Mouse (Mus musculus) ES-E14 (cell line): ENCODE measurements around the gene Plxdc2. TPM values are rescaled to one million over a fixed set of nuclear protein-coding genes. Genes with fewer than 3 reads are reported as not detected.

Experiments used
- DNase-seq: peaks from one replicate; pipeline ENCODE4 v3.0.0-alpha.2; 2013; ENCODE audit warnings: low read depth, low spot score
- H3K27ac ChIP-seq: 2 replicates; pipeline ENCODE4 v1.5.1; 2012; ENCODE audit warnings: low read depth, mild to moderate bottlenecking, low read length, moderate library complexity, mixed read lengths; ENCODE audit not compliant: poor library complexity, insufficient read depth, severe bottlenecking
- H3K36me3 ChIP-seq: 2 replicates; pipeline ENCODE4 v1.6.1; 2012; ENCODE audit warnings: mild to moderate bottlenecking, low read length, moderate library complexity, mixed read lengths; ENCODE audit not compliant: control insufficient read depth, poor library complexity, insufficient read depth, severe bottlenecking
- H3K4me1 ChIP-seq, 2 experiments: fragments of 150-350 bp in 1 of 2; sonication (generic) in 1 of 2; 2 replicates each; pipeline ENCODE4 v1.6.1; 2012; ENCODE audit warnings: low read length in 2 of 2, mild to moderate bottlenecking in 1 of 2, mixed read lengths in 1 of 2; ENCODE audit not compliant: control insufficient read depth in 2 of 2, insufficient read depth in 2 of 2, poor library complexity in 1 of 2
- H3K4me3 ChIP-seq, 2 experiments: fragments of 150-350 bp in 1 of 2; sonication (generic) in 1 of 2; 2 replicates each; pipeline ENCODE4 v1.5.1; 2012; ENCODE audit warnings: low read length in 2 of 2, low read depth in 1 of 2, mild to moderate bottlenecking in 1 of 2, mixed read lengths in 1 of 2; ENCODE audit not compliant: insufficient read depth in 1 of 2, poor library complexity in 1 of 2, severe bottlenecking in 1 of 2
- H3K9ac ChIP-seq: 2 replicates; pipeline ENCODE4 v1.6.1; 2012; ENCODE audit warnings: low read depth, mild to moderate bottlenecking, low read length, mixed read lengths; ENCODE audit not compliant: poor library complexity, insufficient read depth, severe bottlenecking
- H3K9me3 ChIP-seq: fragments of 150-350 bp; sonication (generic); 2 replicates; pipeline ENCODE4 v1.6.1; 2012; ENCODE audit warnings: low read depth, mild to moderate bottlenecking, low read length; ENCODE audit not compliant: control insufficient read depth, insufficient read depth
- CHD2 ChIP-seq: IDR thresholded peaks from 2 replicates; pipeline ENCODE4 v1.6.1; 2014; ENCODE audit warnings: mild to moderate bottlenecking, low read depth, low read length, inconsistent platforms
- HCFC1 ChIP-seq: IDR thresholded peaks from 2 replicates; pipeline ENCODE4 v1.6.1; 2012; ENCODE audit warnings: low read length, inconsistent platforms, borderline replicate concordance; ENCODE audit not compliant: insufficient read depth
- MAFK ChIP-seq: IDR thresholded peaks from 2 replicates; pipeline ENCODE4 v1.6.1; 2014; ENCODE audit warnings: mild to moderate bottlenecking, low read depth, low read length, inconsistent platforms; ENCODE audit not compliant: insufficient read depth
- ZC3H11A ChIP-seq: IDR thresholded peaks from 2 replicates; pipeline ENCODE4 v1.6.1; 2012; ENCODE audit warnings: low read depth, mild to moderate bottlenecking, inconsistent platforms, low read length, borderline replicate concordance
- ZNF384 ChIP-seq: IDR thresholded peaks from 2 replicates; pipeline ENCODE4 v1.6.1; 2012; ENCODE audit warnings: low read depth, low read length, inconsistent platforms
- in situ Hi-C, 2 experiments: fragments of 600-800 bp; cut with MboI; formaldehyde crosslinking; loops; one replicate each; pipeline ENCODE4 v1.15.1; 2025; ENCODE audit warnings: low sequenced_read_pairs in 2 of 2, inconsistent platforms in 1 of 2; ENCODE audit not compliant: unreplicated experiment in 2 of 2
- total RNA-seq: library from RNA; depleted of rRNA; stranded (reverse); fragments of 300-350 nt; gene quantifications from 2 replicates; pipeline ENCODE4 v1.2.3, GENCODE M21; 2012

Plxdc2 gene
- total RNA-seq, 1 experiment: 11.7 TPM

DNA sequence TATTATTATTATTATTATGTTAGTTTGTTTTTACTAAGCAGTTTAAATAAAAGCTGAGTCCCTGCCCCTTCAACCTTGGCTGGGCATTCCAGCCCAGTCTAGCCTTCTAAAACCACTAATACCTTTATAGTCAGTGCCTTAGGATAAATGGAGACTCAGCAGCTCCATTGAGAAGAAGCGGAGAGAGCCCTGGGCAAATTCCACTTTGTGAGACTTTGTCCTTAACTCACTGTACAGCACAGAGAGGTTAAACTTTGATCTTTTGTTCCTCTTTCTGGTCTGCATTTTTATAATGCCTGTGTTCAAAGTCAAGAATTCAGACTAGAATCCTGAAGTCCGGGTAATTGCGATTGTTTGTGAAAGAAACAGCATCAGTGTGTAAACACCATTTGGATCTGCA lies 41.4 kb downstream of the Plxdc2 start:
- H3K4me3 ChIP-seq: no peak overlapping the region
- H3K4me1 ChIP-seq: no peaks in the 10 kb centered on the region
- H3K27ac ChIP-seq: no peak overlapping the region
- H3K9me3 ChIP-seq: no peaks in the 10 kb centered on the region
- in situ Hi-C loops: no loop called here
- no peaks in the 10 kb centered on the region for H3K36me3 ChIP-seq
- DNase-seq: no peak
- TF ChIP-seq MAFK: no peak
- TF ChIP-seq ZNF384: no peak
- no peak for TF ChIP-seq HCFC1
- TF ChIP-seq CHD2: no peak
- no peak for TF ChIP-seq ZC3H11A
- no peak overlapping the region for H3K9ac ChIP-seq

GRCm38 (mm10) chr2:16398006-16398405 lies 41.9 kb downstream of the Plxdc2 start:
- no peaks in the 10 kb centered on the region for H3K4me1 ChIP-seq
- no peaks in the 10 kb centered on the region for H3K9me3 ChIP-seq
- TF ChIP-seq MAFK (no peak), ZC3H11A (no peak)
- DNase-seq: no peak
- no peaks in the 10 kb centered on the region for H3K36me3 ChIP-seq
- no peak overlapping the region for H3K4me3 ChIP-seq
- no peak overlapping the region for H3K27ac ChIP-seq
- in situ Hi-C loops: no loop called here
- H3K9ac ChIP-seq: no peak overlapping the region

DNA sequence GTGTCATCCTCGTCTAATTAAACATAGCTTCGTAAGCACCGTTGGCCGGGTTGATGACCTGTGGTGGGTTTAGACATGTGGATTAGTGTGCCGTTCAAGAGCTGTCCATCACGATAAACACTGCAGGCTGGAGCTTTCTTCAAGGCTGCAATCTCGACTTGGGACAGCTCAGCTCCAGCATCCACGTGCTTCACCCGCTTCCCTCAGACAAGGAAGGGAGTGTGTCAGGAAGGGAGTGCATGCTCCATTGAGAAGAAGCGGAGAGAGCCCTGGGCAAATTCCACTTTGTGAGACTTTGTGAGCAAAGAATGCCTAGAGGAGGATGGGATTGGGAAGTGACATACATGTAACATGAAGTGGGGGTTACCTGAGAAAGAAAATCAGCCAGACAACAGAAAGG lies 42.8 kb downstream of the Plxdc2 start:
- H3K4me3 ChIP-seq: no peak overlapping the region
- H3K36me3 ChIP-seq: no peaks in the 10 kb centered on the region
- no peaks in the 10 kb centered on the region for H3K4me1 ChIP-seq
- no peak overlapping the region for H3K27ac ChIP-seq
- no peak overlapping the region for H3K9ac ChIP-seq
- no peak for DNase-seq
- H3K9me3 ChIP-seq: no peaks in the 10 kb centered on the region
- TF ChIP-seq CHD2 (no peak), ZNF384 (no peak), MAFK (no peak), ZC3H11A (no peak), HCFC1 (no peak)
- in situ Hi-C loops: no loop called here

DNA sequence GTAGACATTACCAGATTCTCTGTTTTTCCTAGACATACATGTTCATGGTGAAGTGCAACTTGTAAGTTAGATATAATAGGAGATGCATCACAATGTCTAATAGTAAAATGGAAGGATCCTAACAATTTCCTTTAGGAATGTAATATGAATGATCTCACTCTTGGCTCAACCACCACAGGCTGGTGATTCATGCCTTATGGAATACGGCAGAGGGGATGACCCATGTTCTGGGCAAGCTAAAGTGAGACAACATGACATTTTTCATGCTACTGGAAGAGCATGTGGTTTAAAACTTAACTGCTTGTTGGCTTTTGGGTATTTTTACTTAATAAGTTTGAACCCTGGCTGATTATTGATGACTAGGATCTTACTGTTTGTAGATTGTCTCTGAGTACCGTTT lies 50.4 kb downstream of the Plxdc2 start:
- Histone ChIP-seq H3K9me3 (no peaks in the 10 kb centered on the region), H3K4me3 (no peak overlapping the region), H3K4me1 (no peaks in the 10 kb centered on the region), H3K27ac (no peak overlapping the region), H3K36me3 (no peaks in the 10 kb centered on the region), H3K9ac (no peak overlapping the region)
- in situ Hi-C loops: no loop called here
- no peak for TF ChIP-seq ZNF384
- no peak for TF ChIP-seq ZC3H11A
- no peak for TF ChIP-seq CHD2
- TF ChIP-seq HCFC1: no peak
- no peak for TF ChIP-seq MAFK
- DNase-seq: no peak

GRCm38 (mm10) chr2:16414340-16414976 lies 58.4 kb downstream of the Plxdc2 start:
- Histone ChIP-seq H3K4me1 (no peaks in the 10 kb centered on the region), H3K36me3 (no peaks in the 10 kb centered on the region), H3K9me3 (no peaks in the 10 kb centered on the region), H3K27ac (no peak overlapping the region), H3K9ac (no peak overlapping the region), H3K4me3 (no peak overlapping the region)
- TF ChIP-seq HCFC1 (no peak), ZNF384 (no peak), MAFK (no peak), ZC3H11A (no peak), CHD2 (no peak)
- in situ Hi-C loops: no loop called here
- DNase-seq: no peak
